8 mouse cellular contexts compared by ENCODE assay signal in genomic region chr16:42305934-42306701, GRCm38 (mm10). TPM values are rescaled to one million over a fixed set of nuclear protein-coding genes. Genes with fewer than 3 reads are reported as not detected.
A peak's percentile ranks its signal among the peaks of the same experiment; 100 is the strongest.
DNase-seq lines count a peak whose midpoint lies in the region; ATAC-seq and TF ChIP-seq lines count a peak whose summit lies in the region.

No protein-coding gene starts in this region.

- H3K27me3 ChIP-seq in heart, postnatal 0 days (ENCODE audit: control insufficient read depth, insufficient read depth, low read length), result no peaks in the 10 kb centered on the region
- H3K27me3 ChIP-seq in liver, embryonic 14.5 days (ENCODE audit: control insufficient read depth, insufficient read depth, low read length), result no peaks in the 10 kb centered on the region

- H3K4me3 ChIP-seq in heart, postnatal 0 days (ENCODE audit: low read depth, low read length), result peak overlapping the region; percentile 31
- H3K4me3 ChIP-seq in liver, embryonic 14.5 days (ENCODE audit: insufficient read depth in 1 of 2, low read depth in 2 of 2, low read length in 2 of 2), result no peak overlapping the region

- 0 out of 2 replicates have a peak overlapping the region, but pooled peaks have one; percentile 31 for H3K9ac ChIP-seq in heart, postnatal 0 days (replicated peaks; ENCODE audit: low read depth, low read length)
- H3K9ac ChIP-seq in liver, embryonic 14.5 days (replicated peaks), result no peak overlapping the region

- peak; percentile 57 to 69 for DNase-seq in kidney, postnatal 4 days
- no peak for DNase-seq in kidney, adult 18-20 months
- peak; percentile 88 for DNase-seq in embryo, embryonic 11 days
- DNase-seq in heart, postnatal 0 days (ENCODE audit: low spot score), result peak; percentile 67
- DNase-seq in liver, embryonic 14.5 days (ENCODE audit: low read depth in 3 of 3, low spot score in 3 of 3), result no peak
- DNase-seq in retina, postnatal 1 day, result peak; percentile 91
- DNase-seq in frontal cortex, postnatal 36 days (ENCODE audit: low spot score in 2 of 2), result no peak

- H3K27ac ChIP-seq in heart, postnatal 0 days (ENCODE audit: low read depth), result peak overlapping the region; percentile 71
- H3K27ac ChIP-seq in liver, embryonic 14.5 days, result no peak overlapping the region

- no peaks in the 10 kb centered on the region for H3K36me3 ChIP-seq in heart, postnatal 0 days (replicated peaks; ENCODE audit: control insufficient read depth, insufficient read depth, low read length)
- H3K36me3 ChIP-seq in liver, embryonic 14.5 days (replicated peaks; ENCODE audit: control insufficient read depth, insufficient read depth, low read depth), result no peaks in the 10 kb centered on the region

- TF ChIP-seq EP300 in heart, postnatal 0 days (IDR thresholded peaks at IDR 0.05; ENCODE audit: low read depth), result peak; percentile 70; the same call in 1 of the 2 replicates
- TF ChIP-seq EP300 in liver, embryonic 14.5 days (IDR thresholded peaks at IDR 0.05; ENCODE audit: low read depth), result no peak

- peak; percentile 89 for ATAC-seq in heart, postnatal 0 days (ENCODE audit: insufficient read depth, low read depth)
- ATAC-seq in liver, embryonic 14.5 days (ENCODE audit: insufficient read depth), result peak; percentile 53
- ATAC-seq in monocyte, adult 5-6 weeks (replicated peaks; ENCODE audit: insufficient number of reproducible peaks, low FRiP score, low TSS enrichment, poor library complexity, severe bottlenecking), result no peak

- H3K4me1 ChIP-seq in heart, postnatal 0 days (ENCODE audit: control insufficient read depth, insufficient read depth), result peaks cover 6% of the 10 kb centered on the region; the same call in 1 of the 2 replicates
- H3K4me1 ChIP-seq in liver, embryonic 14.5 days (replicated peaks; ENCODE audit: control insufficient read depth in 2 of 2, insufficient read depth in 2 of 2, low read length in 1 of 2), result no peaks in the 10 kb centered on the region

- WGBS in heart, postnatal 0 days, result 4% methylated on average over 14 of the region's 14 CpGs
- WGBS in liver, embryonic 14.5 days (ENCODE audit: insufficient replicate concordance), result 1% methylated on average over 14 of the region's 14 CpGs

- TF ChIP-seq CTCF in heart, postnatal 0 days (IDR thresholded peaks at IDR 0.05; ENCODE audit: low read depth), result peak; percentile 15; the same call in 1 of the 2 replicates
- TF ChIP-seq CTCF in liver, embryonic 14.5 days (IDR thresholded peaks at IDR 0.05; ENCODE audit: low read depth), result no peak

- H3K4me2 ChIP-seq in heart, postnatal 0 days (ENCODE audit: low read depth, low read length), result peak overlapping the region; percentile 61
- H3K4me2 ChIP-seq in liver, embryonic 14.5 days (ENCODE audit: low read depth), result no peak overlapping the region

- no peaks in the 10 kb centered on the region for H3K9me3 ChIP-seq in heart, postnatal 0 days (replicated peaks; ENCODE audit: control insufficient read depth, low read length)
- H3K9me3 ChIP-seq in liver, embryonic 14.5 days (ENCODE audit: control insufficient read depth, low read length), result no peaks in the 10 kb centered on the region

RNA-seq across cellular contexts. Expression of gene Gap43, which starts 34.3 kb away (rescaled TPM):
- total RNA-seq in heart, postnatal 0 days (2014; rRNA removed; ENCODE audit: low replicate concordance), result 3.4 and 5.6 TPM in 2 replicates
- polyA plus RNA-seq in heart, postnatal 0 days (2015; fragmentation: Nextera tagmentation; extraction: Ambion mirVana), result 6.7 and 7.9 TPM in 2 replicates
- 2.8 and 3.8 TPM in 2 replicates for polyA plus RNA-seq in liver, embryonic 14.5 days (2012; rRNA removed)
- polyA plus RNA-seq in liver, embryonic 14.5 days (2014; fragmentation: Nextera tagmentation; extraction: Ambion mirVana), result 2.5 and 3.1 TPM in 2 replicates
- total RNA-seq in monocyte, adult 5-6 weeks (2017), result not detected in 3 replicates

Comparison
In these comparisons a context has a peak if more than half of its experiments do, and no peak if none do; other contexts are left out.
1. DNase-seq: peak in kidney, postnatal 4 days (2 of 2), embryo, embryonic 11 days (single experiment), heart, postnatal 0 days (single experiment) and retina, postnatal 1 day (single experiment); none in kidney, adult 18-20 months (single experiment), liver, embryonic 14.5 days (0 of 3) and frontal cortex, postnatal 36 days (0 of 2).